Mouse (Mus musculus): ENCODE measurements around the gene Zdhhc22.

DNA sequence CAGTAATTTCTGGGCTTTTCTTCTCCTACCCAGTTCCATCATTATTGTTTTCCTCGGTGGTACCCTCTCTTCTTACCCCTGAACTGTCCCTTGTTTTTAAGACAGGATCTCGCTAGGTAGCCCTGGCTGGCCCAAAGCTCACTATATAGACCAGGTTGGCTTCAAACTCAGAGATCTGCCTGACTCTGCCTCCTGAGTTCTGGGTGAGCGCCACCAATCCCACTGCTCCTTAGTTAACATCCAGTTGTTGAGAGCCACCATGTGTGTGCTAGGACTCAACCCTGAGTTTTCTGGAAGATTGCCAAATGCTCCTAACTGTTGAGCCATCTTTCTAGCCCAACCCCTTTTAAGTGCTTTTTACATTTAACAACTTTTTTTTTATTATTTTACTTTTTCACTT lies 39.3 kb downstream of the Zdhhc22 start:
- no peak for TF ChIP-seq POLR2A (IDR thresholded peaks at IDR 0.05; ENCODE audit: insufficient read depth, low read depth, low read length)
- no peak for TF ChIP-seq CTCF (IDR thresholded peaks at IDR 0.05; ENCODE audit: insufficient read depth, low read depth, low read length)

All from olfactory bulb, adult 2 months (tissue).